Comparison of ENCODE assay signal across 9 mouse cellular contexts in genomic region chr4:139601519-139602356, GRCm38 (mm10). TPM values are rescaled to one million over a fixed set of nuclear protein-coding genes. Genes with fewer than 3 reads are reported as not detected.
DNase-seq lines count a peak whose midpoint lies in the region; ATAC-seq and TF ChIP-seq lines count a peak whose summit lies in the region.
"Had no signal": no experiment of that assay in that cellular context is flagged by ENCODE, and none has a peak within 500 bp of the region (broad histone marks: within the 10 kb centered on the region; RNA-seq: fewer than 3 reads in every experiment).

No protein-coding gene starts in this region.

- intact Hi-C loops in left cerebral cortex, postnatal 36 days (cut with DNase I), result no loop called here

- no peaks in the 10 kb centered on the region for H3K9me3 ChIP-seq in hindbrain, embryonic 10.5 days
- no peaks in the 10 kb centered on the region for H3K9me3 ChIP-seq in hindbrain, embryonic 13.5 days
- no peaks in the 10 kb centered on the region for H3K9me3 ChIP-seq in limb, embryonic 14.5 days (ENCODE audit: control insufficient read depth, low read length)

- H3K4me2 ChIP-seq in hindbrain, embryonic 13.5 days, result no peak overlapping the region
- no peak overlapping the region for H3K4me2 ChIP-seq in limb, embryonic 14.5 days (replicated peaks; ENCODE audit: low read depth, low read length, severe bottlenecking)

- no peak for ATAC-seq in hindbrain, embryonic 13.5 days (ENCODE audit: low FRiP score)
- ATAC-seq in limb, embryonic 14.5 days (ENCODE audit: low FRiP score, low read depth), result no peak

- H3K36me3 ChIP-seq in hindbrain, embryonic 10.5 days, result peaks cover 22% of the 10 kb centered on the region
- H3K36me3 ChIP-seq in hindbrain, embryonic 13.5 days, result peaks cover 22% of the 10 kb centered on the region
- peaks cover 18% of the 10 kb centered on the region for H3K36me3 ChIP-seq in limb, embryonic 14.5 days (ENCODE audit: control insufficient read depth, insufficient read depth, low read length)

- H3K27me3 ChIP-seq in hindbrain, embryonic 10.5 days (ENCODE audit: insufficient read depth, poor library complexity, severe bottlenecking), result no peaks in the 10 kb centered on the region; the same call in 1 of the 2 replicates
- H3K27me3 ChIP-seq in hindbrain, embryonic 13.5 days, result no peaks in the 10 kb centered on the region
- H3K27me3 ChIP-seq in limb, embryonic 14.5 days (ENCODE audit: control insufficient read depth, insufficient read depth, low read length), result no peaks in the 10 kb centered on the region

- no peak for TF ChIP-seq CTCF in bone marrow macrophage, adult 2 months (IDR thresholded peaks at IDR 0.05; ENCODE audit: low read depth, low read length)

- 62% methylated on average over 7 of the region's 7 CpGs for WGBS in hindbrain, embryonic 10.5 days
- WGBS in hindbrain, embryonic 13.5 days, result 68% methylated on average over 7 of the region's 7 CpGs
- 57% methylated on average over 7 of the region's 7 CpGs for WGBS in limb, embryonic 14.5 days

- no peak overlapping the region for H3K4me3 ChIP-seq in hindbrain, embryonic 10.5 days
- no peak overlapping the region for H3K4me3 ChIP-seq in hindbrain, embryonic 13.5 days
- peak overlapping the region; percentile 19 for H3K4me3 ChIP-seq in bone marrow macrophage, adult 2 months (ENCODE audit: insufficient read depth, low read length)
- H3K4me3 ChIP-seq in limb, embryonic 14.5 days (replicated peaks; ENCODE audit: low read length), result no peak overlapping the region

- peak overlapping the region; percentile 77 for H3K27ac ChIP-seq in hindbrain, embryonic 10.5 days
- no peak overlapping the region; the same call in none of the 2 replicates for H3K27ac ChIP-seq in hindbrain, embryonic 13.5 days
- peak overlapping the region; percentile 94 for H3K27ac ChIP-seq in bone marrow macrophage, adult 2 months (ENCODE audit: insufficient read depth, low read depth, low read length)
- peak overlapping the region; percentile 50 for H3K27ac ChIP-seq in limb, embryonic 14.5 days (replicated peaks; ENCODE audit: low read depth, low read length)
- H3K27ac ChIP-seq: liver, embryonic 14.5 days had no signal

- DNase-seq in hindbrain, embryonic 10.5 days (ENCODE audit: low spot score), result no peak
- peak; percentile 78 for DNase-seq in 3T3-L1 (ENCODE audit: low read depth, low spot score)
- no peak for DNase-seq in limb, embryonic 14.5 days (ENCODE audit: low spot score)
- no peak for DNase-seq in layer of hippocampus, adult 9-11 months
- no peak for DNase-seq in layer of hippocampus, postnatal 25 days (ENCODE audit: extremely low spot score in 1 of 2, low spot score in 1 of 2)
- DNase-seq in left cerebral cortex, postnatal 36 days (ENCODE audit: low spot score in 2 of 2), result no peak

- H3K4me1 ChIP-seq in hindbrain, embryonic 10.5 days (replicated peaks), result peaks cover 66% of the 10 kb centered on the region
- peaks cover 60% of the 10 kb centered on the region for H3K4me1 ChIP-seq in hindbrain, embryonic 13.5 days (replicated peaks)
- peaks cover 57% of the 10 kb centered on the region for H3K4me1 ChIP-seq in bone marrow macrophage, adult 2 months (ENCODE audit: control insufficient read depth, insufficient read depth, low read length)
- peaks cover 46% of the 10 kb centered on the region for H3K4me1 ChIP-seq in limb, embryonic 14.5 days (ENCODE audit: control insufficient read depth, insufficient read depth, low read length)

- no peak for TF ChIP-seq POLR2A in bone marrow macrophage, adult 2 months (IDR thresholded peaks at IDR 0.05; ENCODE audit: borderline replicate concordance, low read depth, low read length)
- TF ChIP-seq POLR2A in limb, embryonic 14.5 days (IDR thresholded peaks at IDR 0.05; ENCODE audit: borderline replicate concordance, extremely low read depth, insufficient read depth, insufficient read length), result no peak

- no peak overlapping the region for H3K9ac ChIP-seq in hindbrain, embryonic 13.5 days
- H3K9ac ChIP-seq in limb, embryonic 14.5 days (ENCODE audit: low read depth, low read length, severe bottlenecking), result no peak overlapping the region
- H3K9ac ChIP-seq: liver, embryonic 14.5 days had no signal

RNA-seq across cellular contexts. Expression of gene Gm21969, which starts 1.2 kb away (rescaled TPM):
- polyA plus RNA-seq in hindbrain, embryonic 10.5 days (2016; fragmentation: Nextera tagmentation; extraction: Ambion mirVana), result not detected in 2 replicates
- not detected in 2 replicates for polyA plus RNA-seq in hindbrain, embryonic 13.5 days (2015; fragmentation: Nextera tagmentation; extraction: Ambion mirVana)
- polyA plus RNA-seq in bone marrow macrophage, adult 2 months (2012; ENCODE audit: insufficient read depth, insufficient read length, missing spikeins), result not detected in 2 replicates
- polyA plus RNA-seq in limb, embryonic 14.5 days (2012; rRNA removed), result 0.03 TPM in 1 of 2 replicates, not detected in the other
- not detected in 2 replicates for polyA plus RNA-seq in limb, embryonic 14.5 days (2014; fragmentation: Nextera tagmentation; extraction: Ambion mirVana)
- not detected for total RNA-seq in layer of hippocampus, postnatal 25 days (2021)
- not detected for total RNA-seq in left cerebral cortex, postnatal 36 days (2021)
- polyA plus RNA-seq: liver, embryonic 14.5 days had no signal

RNA-seq across cellular contexts. Expression of gene Aldh4a1, which starts 20.9 kb away (rescaled TPM):
- 22.5 and 26.3 TPM in 2 replicates for polyA plus RNA-seq in hindbrain, embryonic 10.5 days (2016; fragmentation: Nextera tagmentation; extraction: Ambion mirVana)
- polyA plus RNA-seq in hindbrain, embryonic 13.5 days (2015; fragmentation: Nextera tagmentation; extraction: Ambion mirVana), result 21.8 and 22.2 TPM in 2 replicates
- 13.3 and 13.8 TPM in 2 replicates for polyA plus RNA-seq in bone marrow macrophage, adult 2 months (2012; ENCODE audit: insufficient read depth, insufficient read length, missing spikeins)
- 21.9 and 25.6 TPM in 2 replicates for polyA plus RNA-seq in limb, embryonic 14.5 days (2012; rRNA removed)
- polyA plus RNA-seq in limb, embryonic 14.5 days (2014; fragmentation: Nextera tagmentation; extraction: Ambion mirVana), result 21.9 and 23.0 TPM in 2 replicates
- total RNA-seq in layer of hippocampus, postnatal 25 days (2021), result 10 to 100 TPM; 18.0 to 20.2 TPM
- 10 to 100 TPM; 17.2 to 19.5 TPM for total RNA-seq in left cerebral cortex, postnatal 36 days (2021)

RNA-seq across cellular contexts. Expression of gene Tas1r2, which starts 51.6 kb away (rescaled TPM):
- not detected in 2 replicates for polyA plus RNA-seq in hindbrain, embryonic 10.5 days (2016; fragmentation: Nextera tagmentation; extraction: Ambion mirVana)
- polyA plus RNA-seq in hindbrain, embryonic 13.5 days (2015; fragmentation: Nextera tagmentation; extraction: Ambion mirVana), result not detected in 2 replicates
- polyA plus RNA-seq in bone marrow macrophage, adult 2 months (2012; ENCODE audit: insufficient read depth, insufficient read length, missing spikeins), result not detected in 2 replicates
- 0.04 and 0.05 TPM in 2 replicates for polyA plus RNA-seq in limb, embryonic 14.5 days (2012; rRNA removed)
- not detected in 2 replicates for polyA plus RNA-seq in limb, embryonic 14.5 days (2014; fragmentation: Nextera tagmentation; extraction: Ambion mirVana)
- not detected for total RNA-seq in layer of hippocampus, postnatal 25 days (2021)
- total RNA-seq in left cerebral cortex, postnatal 36 days (2021), result not detected
- polyA plus RNA-seq: liver, embryonic 14.5 days had no signal
